Mouse (Mus musculus) layer of hippocampus, adult 11-12 months (tissue): ENCODE results near the gene Ntn5.
A peak's percentile ranks its signal among the peaks of the same experiment; 100 is the strongest.

Source experiments
- DNase-seq: peaks from one replicate; pipeline ENCODE4 v3.0.0; 2022; ENCODE audit warnings: low spot score

Ntn5 gene

DNA sequence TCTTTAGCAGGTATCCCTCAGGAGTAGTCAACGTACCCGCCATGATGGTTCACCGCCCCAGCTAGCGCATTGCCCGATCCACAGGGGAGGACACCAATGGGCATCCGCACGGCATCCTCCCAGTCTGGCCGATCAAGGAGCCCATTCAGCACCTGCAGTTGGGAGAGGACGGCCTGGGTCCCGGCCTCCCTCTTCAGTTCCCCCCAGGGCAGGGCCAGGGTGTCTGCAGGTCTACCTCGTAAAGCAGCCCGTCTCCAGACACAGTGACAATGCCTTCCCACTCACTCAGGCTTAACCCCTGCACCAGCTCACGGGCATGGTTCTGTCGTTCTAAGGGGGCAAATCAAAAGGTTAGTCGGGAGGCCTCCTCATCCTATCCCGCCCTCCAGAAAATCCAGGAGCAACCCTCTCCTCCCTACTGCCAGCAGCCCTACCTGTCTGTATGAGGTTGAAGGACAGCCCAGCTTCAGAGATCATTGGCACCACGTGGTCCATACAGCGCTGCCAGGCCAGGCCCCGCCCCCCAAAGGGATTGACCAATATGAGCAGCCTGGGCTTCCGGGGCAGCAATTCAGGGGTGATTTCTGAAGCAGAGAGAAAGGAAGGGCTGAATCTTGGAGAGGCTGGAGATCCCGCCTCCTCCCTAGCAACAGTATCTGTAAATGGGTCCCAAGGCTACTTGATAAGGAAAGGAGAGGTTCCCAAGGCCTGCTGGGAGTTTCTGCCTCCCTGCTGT, 28.4 kb downstream of the Ntn5 start:
- DNase-seq: peak; percentile 44

DNA sequence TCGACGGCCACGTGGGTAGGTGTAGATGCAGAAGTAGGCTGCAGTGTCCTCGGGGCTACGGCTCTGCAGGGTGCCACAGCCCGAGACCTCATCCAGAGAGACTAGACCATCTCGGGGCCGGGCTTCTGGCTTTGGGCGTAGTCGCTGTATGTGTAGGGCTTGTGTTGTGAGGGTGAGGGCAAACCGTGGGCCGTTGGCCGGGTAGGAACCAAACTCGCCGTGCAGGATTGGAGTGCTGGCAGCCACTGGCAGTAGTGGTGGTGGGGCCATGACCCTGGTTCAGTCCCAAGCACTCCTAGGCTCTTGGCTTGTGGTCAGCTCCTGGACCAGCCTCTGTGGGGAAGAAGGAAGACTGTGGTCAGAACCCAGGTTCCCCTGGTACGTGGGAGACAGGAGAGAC, 29.6 kb downstream of the Ntn5 start:
- no peak for DNase-seq

DNA sequence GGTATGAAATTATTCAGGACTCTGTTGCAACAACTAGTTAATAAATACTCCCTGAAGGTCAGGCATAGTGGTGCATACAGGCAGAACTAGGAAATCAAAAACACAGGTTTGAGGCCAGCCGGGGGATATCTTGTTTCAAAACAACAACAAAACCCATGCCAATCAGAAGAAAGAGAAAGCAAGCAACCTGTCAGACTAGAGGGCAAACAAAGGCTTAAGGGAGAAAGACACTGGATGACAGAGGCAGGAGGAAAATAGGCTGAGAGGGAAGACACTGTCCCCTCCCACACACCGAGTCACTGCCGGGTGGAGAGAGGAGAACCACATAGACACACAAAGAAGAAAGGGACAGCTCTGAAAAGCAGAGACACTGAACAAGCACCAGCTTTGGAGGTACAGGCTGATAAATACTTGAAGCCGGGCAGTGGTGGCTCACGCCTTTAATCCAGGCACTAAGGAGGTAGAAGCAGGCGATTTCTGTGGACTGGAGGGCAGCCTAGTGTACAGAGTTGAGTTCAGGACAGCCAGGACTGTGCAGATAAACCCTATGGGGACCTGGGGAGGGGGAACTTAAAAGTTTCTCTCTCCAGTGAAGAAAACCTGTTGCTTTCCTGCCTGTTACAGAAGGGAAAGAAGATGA, 30.2 kb downstream of the Ntn5 start:
- DNase-seq: no peak

DNA sequence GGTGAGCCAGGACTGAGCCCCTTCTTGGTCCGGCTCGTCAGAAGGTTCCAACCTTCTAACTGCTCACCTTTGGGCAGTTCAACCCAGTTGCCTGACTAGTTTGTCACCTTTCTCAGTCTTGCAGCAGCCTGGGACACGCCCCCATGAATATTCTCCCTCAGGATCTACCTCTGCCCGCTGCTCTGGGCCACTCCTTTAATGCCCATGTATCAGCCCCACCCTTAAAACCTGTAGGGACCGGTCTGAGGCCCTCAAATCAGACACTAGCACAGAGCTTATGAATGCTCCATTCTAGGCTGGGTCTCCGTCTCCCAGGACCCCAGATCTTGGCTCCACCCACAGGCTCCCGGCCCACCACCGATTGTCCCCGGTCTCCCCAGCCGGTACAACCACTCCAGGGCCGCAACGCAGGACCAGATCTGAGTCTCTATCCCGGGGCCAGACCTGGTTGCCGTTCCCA, 30.8 kb downstream of the Ntn5 start:
- no peak for DNase-seq

DNA sequence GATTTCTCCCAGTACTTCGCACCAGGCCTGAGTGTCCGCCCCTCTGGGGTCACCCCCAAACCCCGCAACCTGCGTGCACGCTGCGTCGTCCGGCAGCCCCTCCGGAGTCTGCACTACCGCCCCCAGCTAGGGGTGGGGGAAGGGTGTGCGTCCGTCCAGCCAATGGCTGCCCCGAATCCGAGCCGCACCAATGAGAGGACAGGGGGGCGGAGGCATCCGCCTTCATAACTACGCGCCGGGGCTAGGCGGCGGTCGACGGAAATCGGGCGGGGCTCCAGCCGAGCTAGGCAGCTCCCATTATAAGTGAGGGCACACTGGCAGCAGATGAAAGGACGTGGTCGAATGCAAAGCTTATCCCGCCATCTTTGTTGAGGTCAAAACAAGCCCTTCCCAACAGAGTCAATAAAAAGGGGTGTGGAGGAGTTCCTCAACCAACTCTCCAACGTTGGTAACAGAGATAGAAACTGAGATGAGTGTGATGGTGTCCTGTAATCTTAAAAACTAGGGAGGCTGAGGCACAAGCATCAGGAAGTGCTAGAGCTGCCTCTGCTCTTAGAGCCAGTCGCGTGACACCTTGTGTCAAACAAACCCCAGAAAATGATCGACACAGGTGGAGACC, 31.4 kb downstream of the Ntn5 start, which contains the start of gene Rpl18:
Rpl18 (plus strand) TSS at position 368 of the 619 bp plus-strand sequence.
- DNase-seq: peak; percentile 98

DNA sequence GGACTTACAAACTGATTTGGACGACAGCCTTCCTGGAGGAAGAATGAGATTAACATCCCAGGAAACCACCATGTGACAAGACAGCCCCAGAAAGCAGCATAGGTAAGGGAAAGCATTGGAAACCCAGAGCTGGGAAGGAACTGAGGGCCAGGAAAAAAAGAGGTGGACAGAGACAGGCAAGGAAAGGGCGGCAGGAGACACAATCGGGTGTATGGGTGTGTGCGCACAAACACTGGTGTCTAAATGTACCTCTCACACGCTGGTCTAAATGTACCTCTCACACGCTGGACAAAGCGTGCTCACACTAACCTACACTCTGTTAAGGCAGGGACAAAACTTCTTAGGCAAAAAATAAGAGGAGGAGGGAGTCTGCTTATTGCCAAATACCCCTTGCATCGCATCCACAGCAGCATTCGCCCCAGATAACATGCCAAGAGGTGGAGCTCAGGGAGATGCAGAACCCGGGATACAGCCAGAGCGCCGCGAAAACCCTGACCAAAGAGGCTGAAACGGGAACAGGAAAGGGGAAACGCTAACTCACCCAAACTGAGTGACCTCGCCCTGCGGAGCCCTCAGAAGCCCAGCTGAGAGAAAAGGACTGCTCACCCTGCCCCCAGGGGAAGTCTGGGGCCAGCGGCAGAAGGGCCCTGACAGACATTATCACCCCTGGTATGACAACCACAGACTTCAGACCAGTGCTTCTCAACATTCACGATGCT, 32.1 kb downstream of the Ntn5 start:
- DNase-seq: peak; percentile 39

DNA sequence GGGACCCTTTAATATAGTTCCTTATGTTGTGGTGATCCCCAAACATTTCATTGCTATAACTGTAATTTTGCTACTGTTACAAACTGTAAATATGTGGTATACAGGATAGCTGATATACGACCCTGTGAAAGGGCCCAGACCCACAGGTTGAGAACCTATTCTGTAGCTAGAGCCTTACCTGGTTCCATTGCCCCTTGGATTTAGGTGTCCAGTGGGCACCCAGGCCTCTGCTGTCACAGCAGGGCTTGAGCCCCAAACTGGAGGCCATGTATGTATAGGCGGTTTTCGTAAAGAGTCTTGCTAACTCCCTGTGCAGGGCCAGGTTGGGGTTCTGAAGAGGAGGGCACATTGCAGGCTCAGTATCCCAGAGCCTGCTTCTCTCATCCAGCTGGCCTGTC, 32.6 kb downstream of the Ntn5 start:
- DNase-seq: no peak

DNA sequence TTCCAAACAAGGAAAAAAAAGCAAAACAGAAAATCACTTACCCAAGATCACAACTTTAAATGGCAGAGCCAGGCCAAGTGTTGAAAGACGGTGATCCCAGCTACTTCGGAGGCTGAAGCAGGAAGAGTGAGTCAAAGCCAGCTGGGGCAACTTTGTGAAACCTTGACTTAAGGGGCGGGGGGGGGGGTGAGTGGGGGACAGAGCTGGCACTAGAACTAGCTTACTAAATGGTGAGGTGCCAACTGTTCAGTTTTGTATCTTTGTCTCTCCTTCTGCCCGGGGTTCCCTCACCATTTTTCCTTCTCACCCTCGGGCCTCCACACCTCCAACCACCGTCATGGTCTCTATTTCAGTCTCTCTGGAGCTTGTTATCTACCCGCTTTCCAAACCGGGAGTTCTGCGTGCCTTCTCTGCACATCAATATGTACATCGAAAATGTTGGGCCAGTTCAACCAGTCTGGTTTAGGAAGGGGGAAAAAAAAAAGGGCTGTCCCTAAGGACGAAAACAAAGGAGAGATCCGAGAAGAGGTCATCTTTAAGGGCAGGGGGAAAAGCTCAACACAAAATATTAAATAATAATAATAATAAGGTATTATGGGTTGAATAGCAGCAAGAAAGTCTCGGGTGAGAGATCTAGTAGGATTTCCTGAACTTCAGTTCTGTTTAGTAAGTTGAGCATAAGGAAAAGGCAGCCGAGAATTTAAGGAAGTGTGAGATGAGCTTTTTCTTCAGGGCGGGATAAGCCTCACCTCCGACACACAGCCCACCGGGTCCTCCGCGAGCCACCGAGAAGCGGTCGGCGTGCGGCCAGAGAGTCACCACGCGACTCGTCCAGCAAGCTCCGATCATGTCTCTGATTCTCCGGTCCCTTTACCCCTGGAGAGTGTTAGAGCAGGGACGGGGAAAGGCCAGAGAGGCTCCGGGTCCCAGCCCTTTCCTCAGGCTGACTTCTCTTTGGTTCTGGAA, 33.4 kb downstream of the Ntn5 start:
- DNase-seq: no peak

DNA sequence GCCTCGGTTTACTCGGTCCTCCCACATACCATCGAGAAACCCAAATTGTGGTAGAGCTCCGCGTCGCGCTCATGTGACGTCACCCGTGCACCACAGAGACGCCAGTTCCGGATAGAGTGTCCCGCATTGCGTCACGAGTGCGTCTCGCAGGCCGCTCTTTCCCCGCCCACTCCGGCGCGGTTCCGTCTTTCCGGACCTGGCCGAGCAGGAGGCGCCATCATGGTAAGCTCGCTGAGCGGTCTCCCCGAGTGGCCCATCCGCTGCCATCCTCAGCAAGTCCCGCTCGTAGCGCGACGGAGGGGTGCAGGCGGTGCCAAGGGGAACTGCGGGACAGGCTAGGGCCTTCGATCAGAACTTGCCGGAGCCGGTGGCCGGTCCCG, 34.1 kb downstream of the Ntn5 start, which contains the start of gene Sphk2:
Sphk2 (minus strand) TSS at position 85 of the 380 bp plus-strand sequence.
- peak; percentile 99 for DNase-seq

DNA sequence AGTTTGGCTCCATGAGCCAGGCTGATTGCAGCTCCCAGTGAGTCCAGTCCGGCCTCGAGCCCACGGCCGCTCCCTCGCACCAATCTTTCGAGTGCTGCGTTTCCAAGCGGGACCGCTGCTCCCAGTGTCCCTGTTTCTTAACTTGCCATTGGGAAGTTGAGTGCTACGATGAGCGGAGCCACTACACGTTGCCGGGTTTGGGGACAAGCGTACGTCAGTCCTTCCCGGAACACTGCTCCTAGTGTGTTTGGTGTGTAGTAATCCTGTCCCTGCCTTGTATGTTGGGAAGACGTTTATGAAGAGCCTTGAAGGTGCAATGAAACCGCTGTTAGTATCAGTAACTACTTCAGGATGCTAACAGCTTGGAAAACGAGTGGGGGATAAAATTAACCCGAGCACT, 34.5 kb downstream of the Ntn5 start:
- DNase-seq: no peak

DNA sequence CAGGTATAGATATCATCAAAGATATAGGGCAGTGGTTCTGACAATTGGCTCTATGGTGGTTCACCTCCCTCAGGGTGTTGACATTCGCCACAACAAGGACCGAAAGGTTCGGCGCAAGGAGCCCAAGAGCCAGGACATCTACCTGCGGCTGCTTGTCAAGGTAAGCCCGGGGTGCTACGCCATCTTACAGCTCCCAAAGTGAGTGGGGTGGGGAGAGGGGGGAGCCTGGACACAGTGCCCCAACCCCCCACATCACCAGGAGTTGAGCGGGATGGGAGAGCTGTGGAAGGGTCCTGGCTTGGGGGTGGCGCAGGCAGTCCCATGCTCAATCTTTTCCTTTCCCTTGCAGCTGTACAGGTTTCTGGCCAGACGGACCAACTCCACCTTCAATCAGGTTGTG, 35.4 kb downstream of the Ntn5 start:
- no peak for DNase-seq

DNA sequence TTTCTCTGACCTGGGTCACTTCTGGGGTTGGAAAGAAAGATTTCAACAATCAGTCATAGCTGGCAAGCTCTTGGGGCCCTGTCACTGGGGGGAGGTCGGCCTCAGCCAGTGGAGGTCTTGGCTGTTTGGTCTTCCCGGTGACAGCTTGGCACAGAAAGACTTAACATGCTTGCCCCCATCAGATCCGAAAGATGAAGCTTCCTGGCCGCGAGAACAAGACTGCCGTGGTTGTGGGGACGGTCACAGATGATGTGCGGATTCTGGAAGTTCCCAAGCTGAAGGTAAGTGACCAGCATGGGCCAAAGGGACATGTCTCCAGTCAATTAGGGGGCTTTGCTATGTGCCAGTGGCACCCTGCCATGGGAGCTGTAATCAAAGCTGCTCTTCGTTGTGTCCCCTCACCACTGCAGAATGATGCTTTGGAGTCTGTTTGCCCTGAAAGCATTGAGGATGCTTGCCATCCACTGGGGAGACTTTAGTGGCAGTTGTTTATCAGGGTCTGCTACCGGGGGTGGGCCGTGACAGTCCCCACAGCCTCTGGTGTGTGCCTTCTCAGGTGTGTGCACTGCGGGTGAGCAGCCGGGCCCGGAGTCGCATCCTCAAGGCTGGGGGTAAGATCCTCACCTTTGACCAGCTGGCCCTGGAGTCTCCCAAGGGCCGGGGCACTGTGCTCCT, 36.1 kb downstream of the Ntn5 start:
- DNase-seq: no peak

DNA sequence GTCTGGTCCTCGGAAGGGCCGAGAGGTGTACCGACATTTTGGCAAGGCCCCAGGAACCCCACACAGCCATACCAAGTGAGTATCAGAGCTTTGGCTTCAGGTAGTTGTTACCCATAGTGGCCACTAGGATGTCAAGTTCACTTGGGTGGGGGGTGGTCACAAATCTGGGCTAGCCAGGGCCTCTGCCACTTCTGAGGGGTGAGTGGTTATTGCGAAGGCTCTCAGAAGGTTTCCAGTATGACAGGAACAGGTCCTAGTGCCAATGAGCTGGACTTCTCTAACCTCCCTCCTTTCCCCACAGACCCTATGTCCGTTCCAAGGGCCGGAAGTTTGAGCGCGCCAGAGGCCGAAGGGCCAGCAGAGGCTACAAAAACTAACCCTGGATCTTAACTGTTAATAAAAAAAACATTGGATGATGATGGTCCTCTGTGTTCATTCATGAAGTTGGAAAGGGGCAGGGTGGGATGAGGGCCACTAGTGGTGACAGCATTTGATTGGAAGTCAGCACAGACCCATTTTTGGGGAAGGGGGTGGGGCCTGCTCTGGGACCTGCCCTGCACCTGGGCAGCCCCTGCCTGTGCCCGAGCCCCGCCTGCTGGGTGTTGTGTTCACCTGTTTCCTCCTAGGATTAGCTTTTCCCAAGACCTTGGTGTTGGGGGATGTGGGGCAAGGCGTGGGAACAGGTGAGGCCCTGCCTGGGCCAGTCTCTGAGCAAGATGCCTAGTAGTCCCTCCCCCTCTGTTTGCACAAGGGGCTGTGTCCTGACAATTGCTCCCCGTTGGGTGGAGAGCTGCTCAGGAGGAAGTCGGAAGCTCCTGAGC, 36.8 kb downstream of the Ntn5 start, which contains the start of gene Fam83e:
Fam83e (plus strand) TSS at position 800 of the 821 bp plus-strand sequence.
- no peak for DNase-seq

DNA sequence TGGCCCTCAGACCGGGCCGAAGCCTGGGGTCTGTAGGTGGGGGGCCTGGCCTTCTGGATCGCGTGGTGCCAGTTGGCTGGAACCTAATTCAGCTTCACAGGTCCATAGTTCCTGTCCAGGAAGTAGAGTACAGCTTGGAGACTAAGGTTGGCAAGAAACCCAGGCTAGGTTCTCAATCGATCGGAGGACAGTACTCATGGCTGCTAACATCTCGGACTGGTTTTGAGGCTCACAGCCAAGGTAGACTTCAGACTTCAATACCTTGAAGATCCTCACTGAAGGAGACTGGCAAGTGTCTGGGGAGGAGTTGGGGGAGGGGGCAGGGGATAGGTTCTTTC, 37.4 kb downstream of the Ntn5 start:
- no peak for DNase-seq

DNA sequence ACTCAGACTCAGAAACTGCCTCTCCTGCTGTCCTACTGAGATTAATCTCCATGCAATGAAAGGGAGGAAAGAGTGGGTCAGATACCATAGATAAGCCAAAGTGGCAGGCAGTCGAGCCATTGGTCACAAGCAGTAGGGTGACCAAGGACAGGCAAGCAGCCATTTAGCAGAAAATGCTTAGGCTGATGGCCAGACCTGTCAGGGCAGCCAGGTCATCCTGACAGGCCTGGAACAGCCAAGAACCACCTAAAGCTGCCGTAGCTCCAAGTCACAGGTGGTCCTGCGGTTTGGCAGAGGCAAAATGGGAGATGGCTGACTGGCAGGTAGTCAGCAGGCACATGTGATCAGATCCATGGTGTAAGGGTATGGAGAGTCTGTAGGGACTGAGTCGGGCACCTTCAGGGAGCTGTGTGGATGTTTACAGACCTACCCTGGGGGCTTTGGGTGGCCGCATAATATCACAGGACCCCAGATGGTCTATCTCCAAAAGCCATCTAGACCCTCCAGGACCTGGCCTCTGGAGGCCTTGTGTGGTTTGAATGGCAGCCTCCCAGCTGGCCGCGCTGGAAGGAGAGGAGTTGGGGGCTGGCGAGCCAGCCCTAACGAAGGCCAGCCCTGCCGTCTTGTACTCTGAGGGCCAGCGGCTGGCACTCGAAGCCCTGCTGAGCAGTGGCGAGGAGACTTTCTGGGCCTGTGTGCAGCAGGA, 38.0 kb downstream of the Ntn5 start:
- DNase-seq: no peak

DNA sequence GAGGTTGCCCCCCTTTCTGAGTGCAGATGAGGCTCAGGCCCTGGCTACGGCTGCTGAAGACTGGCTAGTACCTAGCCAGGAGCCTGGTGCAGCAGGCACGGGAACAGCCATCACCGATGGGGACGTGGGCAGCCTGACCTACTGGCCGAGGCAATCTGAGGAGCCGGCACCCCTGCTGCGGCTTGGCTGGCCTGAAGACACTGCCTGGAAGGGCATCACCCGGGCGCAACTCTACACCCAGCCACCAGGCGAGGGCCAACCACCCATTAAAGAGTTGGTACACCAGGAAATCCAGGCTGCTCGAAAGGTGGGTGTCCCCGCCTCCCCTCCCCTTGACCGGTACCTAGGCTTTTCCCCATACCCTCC, 38.5 kb downstream of the Ntn5 start:
- DNase-seq: no peak

DNA sequence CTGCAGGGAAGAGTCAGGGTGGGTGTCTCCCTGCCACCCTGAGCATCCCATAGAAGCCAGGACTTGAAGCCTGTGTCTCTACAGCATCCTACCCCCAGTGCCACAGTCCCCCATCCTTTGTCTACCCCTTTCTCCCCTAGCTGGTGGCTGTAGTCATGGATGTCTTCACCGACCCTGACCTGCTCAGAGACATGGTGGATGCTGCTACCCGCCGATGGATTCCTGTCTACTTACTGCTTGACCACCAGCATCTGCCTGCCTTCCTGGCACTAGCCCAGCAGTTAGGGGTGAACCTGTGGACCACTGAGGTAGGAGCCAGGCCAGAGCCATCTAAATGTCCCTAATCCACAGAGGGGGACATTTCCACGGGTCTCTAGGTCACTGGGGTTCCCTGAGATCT, 39.5 kb downstream of the Ntn5 start:
- DNase-seq: no peak

DNA sequence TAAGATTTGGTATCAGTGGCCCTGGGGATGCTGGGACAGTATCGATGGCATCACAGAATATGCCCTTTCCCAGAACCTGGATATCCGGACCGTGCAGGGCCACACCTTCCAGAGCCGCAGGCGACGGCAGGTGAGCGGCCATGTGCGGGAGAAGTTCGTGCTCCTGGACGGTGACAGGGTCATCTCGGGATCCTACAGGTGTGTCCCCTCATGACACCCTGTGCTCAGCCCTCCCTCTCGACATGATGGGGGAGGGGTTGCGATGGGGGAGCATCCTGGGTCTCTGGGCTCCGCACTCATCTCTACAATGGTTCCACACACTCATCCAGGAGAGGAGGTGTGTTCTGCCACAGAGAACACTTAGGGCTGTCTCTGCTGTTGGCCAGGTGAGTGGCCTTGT, 40.0 kb downstream of the Ntn5 start:
- DNase-seq: no peak

DNA sequence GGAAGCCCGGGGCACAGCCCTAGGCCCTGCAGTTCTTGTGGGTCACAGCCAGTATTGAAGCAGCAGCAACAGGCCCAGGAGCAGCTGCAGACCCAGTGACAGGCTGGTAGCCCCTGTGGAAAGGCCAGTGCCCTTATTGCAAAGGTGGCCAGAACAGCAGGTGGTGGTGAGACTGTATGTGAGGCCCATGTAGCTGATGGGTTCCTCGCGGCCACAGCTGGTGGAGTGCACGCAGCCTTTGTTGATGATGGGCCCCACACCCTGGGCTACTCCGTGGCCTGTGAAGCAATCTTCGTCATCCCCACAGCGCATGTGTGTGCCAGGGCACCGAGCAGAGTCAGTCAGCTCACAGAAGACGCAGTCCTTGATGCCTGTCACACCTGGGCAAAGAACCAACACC, 41.3 kb downstream of the Ntn5 start:
- no peak for DNase-seq
